Mouse (Mus musculus) liver, postnatal 0 days (tissue): ENCODE measurements at regions not wholly inside any gene's neighbourhood (a gene's known extent, or its start where the extent isn't known, plus 50 kb on each side); places are given as distances from the start of the nearest gene placed in this dataset.

Experiments
- CTCF ChIP-seq: sonication (generic); IDR thresholded peaks from 2 replicates; pipeline ENCODE4 v1.5.1; 2016; ENCODE audit warnings: antibody characterized with exemption, low read depth
- EP300 ChIP-seq: IDR thresholded peaks from 2 replicates; pipeline ENCODE4 v1.6.1; 2016; ENCODE audit warnings: antibody characterized with exemption, low read depth, mild to moderate bottlenecking

- no peak for TF ChIP-seq EP300
- TF ChIP-seq CTCF: no peak
Observed at GRCm38 (mm10) chr11:25437206-25437605, 773.4 kb downstream of the 5730522E02Rik start.
